Mouse (Mus musculus) embryonic fibroblast, embryonic 13.5 days (primary cell): ENCODE data around the gene Ntm. TPM values are rescaled to one million over a fixed set of nuclear protein-coding genes. Genes with fewer than 3 reads are reported as not detected.
A peak's percentile ranks its signal among the peaks of the same experiment; 100 is the strongest.

Experiments used
- H3K27ac ChIP-seq: 2 replicates; pipeline ENCODE4 v1.5.1; 2012; ENCODE audit warnings: low read length, control low read depth, inconsistent platforms; ENCODE audit not compliant: insufficient read depth
- H3K4me1 ChIP-seq: 2 replicates; pipeline ENCODE4 v1.6.1; 2011; ENCODE audit warnings: low read length; ENCODE audit not compliant: control insufficient read depth, insufficient read depth
- H3K4me3 ChIP-seq: 2 replicates; pipeline ENCODE4 v1.5.1; 2011; ENCODE audit warnings: mild to moderate bottlenecking, control low read depth, low read length; ENCODE audit not compliant: insufficient read depth
- CTCF ChIP-seq: IDR thresholded peaks from 2 replicates; pipeline ENCODE4 v1.5.1; 2011; ENCODE audit warnings: mild to moderate bottlenecking, control low read depth, low read length, moderate library complexity, borderline replicate concordance; ENCODE audit not compliant: insufficient read depth
- POLR2A ChIP-seq: IDR thresholded peaks from 2 replicates; pipeline ENCODE4 v1.6.1; 2011; ENCODE audit warnings: low read depth, mild to moderate bottlenecking, control low read depth, low read length, moderate library complexity
- polyA plus RNA-seq: library from polyadenylated mRNA; stranded (reverse); fragments of >200 nt; gene quantifications from 2 replicates; pipeline ENCODE4 v1.2.4, GENCODE M21; 2011; ENCODE audit warnings: low read depth; ENCODE audit not compliant: missing spikeins, insufficient read length

Gene Ntm
- polyA plus RNA-seq, 1 experiment = 0.95 TPM

- H3K4me1 ChIP-seq = no peaks in the 10 kb centered on the region
- TF ChIP-seq CTCF (no peak), POLR2A (no peak)
- no peak overlapping the region for H3K27ac ChIP-seq
- no peak overlapping the region for H3K4me3 ChIP-seq
These were observed 536.7 kb downstream of the Ntm start for GRCm38 (mm10) chr9:29426261-29426660.

DNA sequence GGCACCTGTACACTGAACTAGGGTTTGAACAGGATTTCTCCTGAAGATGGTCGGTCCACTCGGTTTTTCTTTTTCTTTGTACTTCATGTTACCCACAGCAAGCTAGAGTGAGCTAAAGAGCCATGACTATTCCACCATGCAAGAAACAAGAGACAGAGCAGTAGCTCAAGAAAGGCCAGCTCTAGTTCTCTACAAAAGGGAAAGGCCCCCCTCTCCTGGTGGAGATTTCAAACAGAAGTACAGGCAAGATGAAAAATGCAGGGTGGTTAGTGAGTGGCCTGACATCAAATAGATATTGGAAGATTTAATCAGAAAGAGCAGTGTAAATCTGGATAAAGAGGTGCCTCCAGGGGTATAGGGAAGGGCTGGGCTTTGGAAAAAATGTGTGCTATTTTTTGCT lies 547.4 kb downstream of the Ntm start:
- Histone ChIP-seq H3K4me1 (no peaks in the 10 kb centered on the region), H3K4me3 (no peak overlapping the region), H3K27ac (no peak overlapping the region)
- TF ChIP-seq POLR2A (no peak), CTCF (no peak)

- Histone ChIP-seq H3K4me1 (no peaks in the 10 kb centered on the region), H3K4me3 (no peak overlapping the region), H3K27ac (no peak overlapping the region)
- no peak for TF ChIP-seq POLR2A
- no peak for TF ChIP-seq CTCF
These were observed 549.8 kb downstream of the Ntm start for GRCm38 (mm10) chr9:29413126-29413525.

DNA sequence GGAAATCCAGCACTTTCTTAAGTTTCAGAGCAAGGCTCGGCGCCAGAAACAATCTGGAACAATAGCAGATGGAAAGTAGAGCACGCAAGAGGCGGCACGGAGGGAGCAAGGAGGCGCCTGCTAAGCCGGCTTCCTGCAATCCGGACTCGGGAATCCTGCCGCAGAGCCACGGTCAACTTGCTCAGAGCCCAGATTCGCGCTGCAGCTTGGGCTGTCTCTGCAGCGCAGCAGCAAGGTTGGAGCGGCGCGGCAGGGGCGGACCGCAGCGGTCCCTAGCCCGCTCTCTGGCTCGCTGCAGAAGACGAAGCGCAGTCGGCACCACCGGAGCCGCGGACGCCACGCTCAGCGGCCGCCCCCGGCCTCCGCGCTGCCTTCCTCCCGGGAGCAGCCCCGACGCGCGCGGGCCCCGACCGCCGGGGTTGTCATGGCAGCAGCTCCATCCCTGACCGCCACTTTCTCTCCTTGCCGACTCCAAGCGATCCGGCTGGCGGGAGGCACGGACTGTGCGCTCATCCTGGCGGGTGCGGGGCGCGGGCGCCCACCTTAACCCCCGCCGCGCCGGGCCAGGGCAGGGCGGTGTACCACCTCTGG lies 550.7 kb downstream of the Ntm start:
- no peaks in the 10 kb centered on the region for H3K4me1 ChIP-seq
- TF ChIP-seq CTCF (no peak), POLR2A (no peak)
- peak overlapping the region; percentile 27 for H3K4me3 ChIP-seq
- no peak overlapping the region for H3K27ac ChIP-seq

GRCm38 (mm10) chr9:29411408-29412180 lies 551.3 kb downstream of the Ntm start:
- Histone ChIP-seq H3K27ac (no peak overlapping the region), H3K4me3 (peak overlapping the region; percentile 27), H3K4me1 (no peaks in the 10 kb centered on the region)
- peak; percentile 47; the same call in 1 of the 2 replicates for TF ChIP-seq CTCF
- no peak for TF ChIP-seq POLR2A

GRCm38 (mm10) chr9:29410728-29411407 lies 552.1 kb downstream of the Ntm start:
- H3K4me1 ChIP-seq = no peaks in the 10 kb centered on the region
- H3K4me3 ChIP-seq = peak overlapping the region; percentile 27; the same call in 1 of the 2 replicates
- TF ChIP-seq POLR2A (no peak), CTCF (no peak)
- no peak overlapping the region for H3K27ac ChIP-seq

- Histone ChIP-seq H3K4me3 (no peak overlapping the region), H3K4me1 (no peaks in the 10 kb centered on the region), H3K27ac (no peak overlapping the region)
- TF ChIP-seq CTCF = no peak
- TF ChIP-seq POLR2A = no peak
These were observed 552.7 kb downstream of the Ntm start for GRCm38 (mm10) chr9:29410284-29410683.

- Histone ChIP-seq H3K27ac (no peak overlapping the region), H3K4me1 (no peaks in the 10 kb centered on the region), H3K4me3 (no peak overlapping the region)
- TF ChIP-seq POLR2A (no peak), CTCF (peak; percentile 62; the same call in 1 of the 2 replicates)
These were observed 553.6 kb downstream of the Ntm start for GRCm38 (mm10) chr9:29409216-29409907.

DNA sequence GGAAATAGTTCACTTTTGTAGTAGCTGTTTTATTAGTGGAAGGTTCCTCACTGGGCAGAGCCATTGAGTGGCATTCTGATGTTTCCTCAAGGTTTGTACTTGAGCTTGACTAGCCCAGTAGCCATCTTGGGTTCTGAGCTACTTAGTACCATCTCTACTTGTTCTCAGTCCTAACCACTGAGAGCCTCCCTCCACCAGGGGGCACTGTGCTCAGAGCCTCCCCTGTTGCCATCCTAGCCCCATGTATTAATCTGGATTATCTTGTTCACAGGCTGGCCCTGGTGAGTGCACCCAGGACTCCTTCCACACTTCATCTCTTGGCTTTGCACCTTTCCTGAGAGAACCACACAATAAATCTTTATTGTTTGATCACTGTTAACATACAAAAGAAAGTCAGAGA lies 555.0 kb downstream of the Ntm start:
- H3K27ac ChIP-seq = no peak overlapping the region

More for the DNA sequence above, 555.0 kb downstream of the Ntm start:
- Histone ChIP-seq H3K4me1 (no peaks in the 10 kb centered on the region), H3K4me3 (no peak overlapping the region)
- TF ChIP-seq CTCF (peak; percentile 17; the same call in 1 of the 2 replicates), POLR2A (no peak)
